Mouse (Mus musculus) layer of hippocampus, postnatal 25 days (tissue): ENCODE measurements around the gene Arvcf. TPM values are rescaled to one million over a fixed set of nuclear protein-coding genes. Genes with fewer than 3 reads are reported as not detected.

Source experiments
- DNase-seq, 2 experiments: peaks; one replicate each; pipeline ENCODE4 v3.0.0; 2022; ENCODE audit warnings: mixed read lengths in 2 of 2, low spot score in 1 of 2; ENCODE audit errors: extremely low spot score in 1 of 2
- total RNA-seq, 2 experiments: library from RNA; stranded (reverse); gene quantifications; 2 replicates each; pipeline ENCODE4 v1.2.3; 2021

Arvcf gene
- 10 to 100 TPM; 39.5 to 45.7 TPM for total RNA-seq

DNA sequence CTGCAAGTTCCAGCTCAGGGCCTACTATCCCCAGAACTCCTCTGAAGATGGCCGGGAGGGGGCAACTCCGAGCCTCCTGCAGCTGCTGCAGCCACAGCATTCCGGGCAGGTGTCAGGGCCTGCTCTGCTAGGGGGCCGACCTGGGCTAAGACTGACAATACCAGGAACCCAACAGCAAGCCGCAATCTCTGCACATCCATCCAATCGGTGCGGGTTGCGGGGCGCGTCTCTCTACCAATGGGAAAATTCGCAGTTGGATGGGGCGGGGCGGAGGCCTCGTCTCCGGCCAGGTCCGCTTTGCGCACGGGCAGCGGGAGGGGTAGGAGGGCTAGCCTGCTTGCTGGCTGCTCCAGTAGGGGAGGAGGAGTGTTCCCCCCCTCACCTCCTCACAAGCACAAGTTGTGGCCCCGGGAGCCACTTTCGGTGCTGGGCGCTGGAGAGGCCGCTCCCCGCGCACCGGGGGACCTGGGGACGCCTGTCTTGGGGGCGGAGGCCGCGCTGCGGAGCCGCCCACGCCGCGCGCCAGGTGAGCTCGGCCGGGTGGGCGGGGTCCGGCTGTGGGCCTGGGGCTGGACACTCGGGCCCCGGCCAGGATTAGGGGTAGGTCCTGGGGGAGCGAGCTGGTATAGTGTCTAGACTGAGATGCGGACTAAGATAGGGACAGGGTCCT lies at the start of gene Arvcf, which contains the start of gene Tango2:
Arvcf (plus strand) TSS at position 252 of the 670 bp plus-strand sequence.
Tango2 (minus strand) TSS at position 173 of the 670 bp plus-strand sequence.
- DNase-seq: peak; percentile 81 to 84

DNA sequence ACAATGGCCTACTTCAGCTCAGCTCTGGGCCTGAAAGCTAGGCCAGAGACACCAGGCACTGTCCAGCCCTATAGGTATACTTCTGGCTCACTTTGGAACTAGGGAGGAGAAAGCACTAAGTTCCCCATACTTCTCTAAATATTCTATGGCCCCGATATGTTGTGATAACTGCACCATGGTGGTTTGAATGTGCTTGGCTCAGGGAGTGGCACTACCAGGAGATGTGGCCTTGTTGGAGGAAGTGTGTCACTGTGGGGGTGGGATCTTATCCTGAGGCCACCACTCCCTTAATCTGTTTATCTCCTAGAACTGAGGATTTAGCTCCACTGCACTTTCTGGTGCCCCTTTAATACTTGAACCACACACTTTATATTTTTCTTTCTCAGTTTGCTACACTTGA lies 39.8 kb upstream of the Arvcf start:
- DNase-seq: no peak

DNA sequence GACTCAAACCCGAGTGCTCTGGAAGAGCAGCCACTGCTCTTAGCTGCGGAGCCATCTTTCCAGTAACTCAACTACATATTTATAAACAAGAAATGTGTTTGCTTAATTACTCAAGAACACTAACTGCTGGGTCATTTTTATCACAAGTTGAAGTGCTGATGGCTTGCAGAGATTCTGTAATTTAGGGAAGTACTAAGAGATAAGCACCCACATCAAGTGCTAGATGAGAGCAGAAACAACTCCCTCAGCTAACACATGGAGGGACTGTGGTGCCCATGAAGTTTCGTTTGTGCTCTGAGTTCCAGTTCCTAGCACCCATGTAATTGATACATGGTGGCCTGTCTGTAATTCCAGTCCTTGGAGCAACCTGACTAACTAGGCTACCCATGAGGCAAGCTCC lies 29.0 kb upstream of the Arvcf start:
- no peak for DNase-seq

- no peak for DNase-seq
Observed at GRCm38 (mm10) chr16:18321443-18321842, 26.5 kb upstream of the Arvcf start.

GRCm38 (mm10) chr16:18323460-18323859 lies 24.5 kb upstream of the Arvcf start:
- DNase-seq: no peak

DNA sequence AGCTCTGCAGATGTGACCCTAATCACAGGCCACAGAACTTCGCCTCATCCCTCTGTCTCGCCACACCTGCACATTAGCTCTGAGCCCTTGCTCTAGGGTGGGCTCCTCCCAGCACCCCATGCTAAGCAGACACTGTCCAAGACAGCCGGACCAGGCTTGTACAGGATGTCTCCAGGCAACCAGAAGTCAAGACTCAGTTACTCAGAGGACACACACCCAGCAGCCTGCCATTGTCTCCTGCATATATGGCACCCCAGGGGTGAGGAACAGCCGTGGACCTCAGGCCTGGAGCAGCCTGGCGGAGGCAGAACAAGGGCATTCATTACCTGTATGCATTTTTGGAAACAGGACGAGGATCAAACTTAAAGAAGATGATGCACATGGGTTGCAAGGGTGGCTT lies 24.0 kb upstream of the Arvcf start:
- DNase-seq: no peak

- DNase-seq: no peak
Observed at GRCm38 (mm10) chr16:18325741-18326140, 22.2 kb upstream of the Arvcf start.

DNA sequence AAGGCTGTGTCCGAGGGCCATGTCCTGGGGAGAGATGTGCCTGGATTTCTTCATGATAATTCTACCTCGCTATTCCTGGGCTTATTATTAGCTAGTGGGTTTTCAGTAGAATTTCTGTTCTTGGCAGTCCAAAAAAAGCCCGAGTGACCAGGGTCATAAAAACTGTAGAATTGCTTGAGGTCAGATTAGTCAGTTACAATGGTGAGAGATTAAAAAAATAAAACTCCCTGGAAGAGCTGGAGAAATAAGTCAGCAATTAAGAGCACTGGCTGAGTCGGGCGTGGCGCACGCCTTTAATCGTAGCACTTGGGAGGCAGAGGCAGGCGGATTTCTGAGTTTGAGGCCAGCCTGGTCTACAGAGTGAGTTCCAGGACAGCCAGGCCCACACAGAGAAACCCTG lies 20.0 kb upstream of the Arvcf start:
- no peak for DNase-seq

DNA sequence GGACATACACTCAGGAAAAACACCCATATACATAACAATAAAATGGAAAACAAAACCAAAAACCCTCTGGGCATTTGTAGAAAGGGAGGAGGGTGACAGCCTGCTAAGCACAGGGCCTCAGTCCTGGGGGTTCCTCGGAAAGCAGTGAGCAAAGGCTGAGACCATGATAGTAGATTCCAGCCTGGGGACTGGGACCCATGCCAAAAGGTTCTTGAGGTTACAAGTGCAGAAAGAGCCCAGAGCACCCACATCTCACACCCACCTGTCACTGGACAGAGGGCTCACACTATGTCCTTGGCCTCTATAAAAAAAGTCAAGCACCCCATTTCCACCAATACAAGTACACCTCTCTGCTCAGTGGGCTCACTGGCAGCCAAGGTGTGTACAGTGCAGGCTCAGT lies 19.5 kb upstream of the Arvcf start:
- no peak for DNase-seq

- DNase-seq: no peak
Observed at GRCm38 (mm10) chr16:18333976-18334375, 14.0 kb upstream of the Arvcf start.

DNA sequence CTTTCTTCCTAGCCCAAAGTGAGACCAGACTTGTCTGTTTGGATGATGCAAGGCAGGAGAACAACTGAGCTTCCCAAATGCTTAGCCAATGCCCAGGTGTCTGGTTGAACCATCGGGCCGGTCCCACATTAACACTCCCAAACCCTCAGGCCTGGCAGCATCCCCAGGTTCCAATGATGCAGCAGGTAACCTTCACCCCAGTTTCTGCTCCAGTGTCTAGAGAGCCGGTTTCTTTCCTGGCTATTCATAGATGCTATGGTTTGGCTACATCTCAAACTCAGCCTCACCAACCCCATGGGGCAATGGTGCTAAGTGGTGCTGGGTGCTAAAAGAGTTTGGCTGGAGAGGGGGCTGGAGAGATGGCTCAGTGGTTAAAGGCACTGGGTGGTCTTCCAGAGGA lies 12.0 kb upstream of the Arvcf start:
- DNase-seq: no peak

GRCm38 (mm10) chr16:18337261-18337660 lies 10.7 kb upstream of the Arvcf start:
- no peak for DNase-seq

- no peak for DNase-seq
Observed at GRCm38 (mm10) chr16:18339866-18340265, 8.1 kb upstream of the Arvcf start.

DNA sequence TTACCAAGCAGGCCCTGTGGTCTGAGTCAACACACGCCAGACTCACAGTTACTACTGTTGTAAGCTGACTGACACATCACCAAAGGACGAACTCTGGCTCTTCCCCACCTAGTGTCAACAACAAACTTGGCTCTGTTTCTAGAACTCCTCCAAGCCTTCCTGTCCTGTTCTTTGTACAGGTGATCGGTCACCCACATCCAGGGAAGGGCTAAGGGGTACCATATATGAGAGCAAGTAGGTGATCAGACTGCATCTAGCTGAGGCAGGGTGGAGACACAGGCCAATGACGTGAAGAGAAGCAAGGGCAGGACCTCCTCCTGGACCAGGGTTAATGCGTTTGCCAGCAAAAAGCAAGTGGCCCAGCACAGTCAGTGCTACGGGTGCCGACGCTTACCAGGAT lies 6.4 kb upstream of the Arvcf start:
- DNase-seq: no peak

DNA sequence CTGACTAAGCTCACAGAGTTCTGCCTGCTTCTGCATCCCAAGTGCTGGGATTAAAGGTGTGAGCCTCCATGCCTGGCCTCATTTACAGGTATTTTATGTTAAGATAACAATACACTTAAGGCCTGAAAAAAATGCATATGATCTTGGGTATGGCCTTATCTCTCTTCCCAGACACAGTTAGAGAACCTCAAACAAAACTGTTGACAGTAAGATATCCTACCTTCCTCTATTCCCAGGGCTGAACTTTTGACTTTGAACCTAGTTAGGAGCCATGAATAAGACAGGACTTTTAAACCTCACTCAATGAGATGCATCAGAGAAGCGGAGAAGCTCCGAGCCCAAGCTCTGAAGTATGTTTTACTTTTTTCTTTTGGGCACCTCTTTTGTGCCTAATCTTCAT lies 5.9 kb upstream of the Arvcf start:
- no peak for DNase-seq

- peak in 1 of 2 experiments; percentile 20 for DNase-seq
Observed at GRCm38 (mm10) chr16:18342650-18343570, 5.1 kb upstream of the Arvcf start.

DNA sequence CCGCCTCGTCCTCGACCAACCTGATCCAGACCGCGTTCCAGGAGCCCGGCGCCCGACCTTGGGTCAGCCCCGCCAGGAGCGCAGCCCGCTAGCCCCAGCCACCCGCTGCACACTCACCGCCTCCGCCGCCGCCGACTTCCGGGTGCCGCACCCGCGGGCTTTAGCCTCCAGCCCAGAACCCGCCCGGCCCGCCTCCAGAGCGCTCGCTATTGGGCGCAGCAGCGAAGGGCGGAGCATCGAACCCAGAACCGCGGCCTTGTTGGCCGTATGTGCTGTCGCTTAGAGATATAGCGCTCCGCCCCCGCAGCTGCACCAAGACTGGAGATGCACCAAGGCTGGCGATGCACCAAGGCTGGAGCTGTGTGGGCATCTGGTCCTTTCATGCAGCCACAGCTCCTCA lies 4.2 kb upstream of the Arvcf start:
- DNase-seq: peak; percentile 89 to 95

DNA sequence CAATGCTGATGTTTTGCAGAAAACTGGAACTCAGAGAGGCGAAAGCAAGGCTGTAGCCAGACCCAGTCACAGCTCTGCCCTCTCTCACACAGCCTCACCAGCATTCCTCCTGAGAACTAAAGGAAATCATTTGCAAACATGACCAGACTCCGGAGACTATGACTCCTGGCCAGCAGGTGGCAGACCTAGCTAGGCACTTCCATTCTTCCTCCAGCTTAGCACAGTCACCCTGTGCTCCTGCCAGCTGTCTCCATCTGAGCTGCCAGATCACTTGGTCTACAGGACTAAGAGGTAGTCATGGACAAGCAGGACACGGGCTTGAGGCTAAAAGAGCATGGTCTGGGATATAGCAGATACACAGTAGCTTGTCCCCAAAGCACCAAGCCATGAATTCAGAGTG lies 2.7 kb upstream of the Arvcf start:
- DNase-seq: peak; percentile 66 to 81

DNA sequence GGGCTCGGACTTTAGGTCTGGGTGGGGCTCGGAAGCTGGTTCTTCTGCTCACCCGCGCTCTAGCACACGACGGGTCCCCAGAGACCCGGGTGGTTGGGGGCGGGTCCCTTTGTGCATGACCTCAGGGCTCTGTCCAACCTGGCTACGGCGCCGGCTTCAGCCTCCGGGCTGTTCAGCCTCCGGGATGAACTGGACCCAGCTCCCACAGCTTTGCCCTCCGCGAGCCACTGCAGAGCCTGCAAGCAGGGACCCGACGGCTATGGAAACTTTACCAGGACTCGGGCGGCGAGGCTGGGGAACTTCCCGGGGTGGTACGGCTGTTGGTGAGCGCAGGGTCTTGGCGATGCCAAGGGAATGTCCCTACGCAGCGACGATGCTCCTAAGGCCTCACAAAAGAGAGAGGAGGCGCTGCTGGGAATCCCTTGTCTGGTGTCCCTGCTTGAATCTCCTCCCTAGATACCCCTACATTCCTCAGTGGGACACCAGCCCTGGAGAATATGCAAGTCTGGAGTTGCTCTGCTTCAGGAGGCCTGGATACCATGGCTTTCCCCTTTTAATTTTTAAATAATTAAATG lies 706 bp downstream of the Arvcf start:
- no peak for DNase-seq

DNA sequence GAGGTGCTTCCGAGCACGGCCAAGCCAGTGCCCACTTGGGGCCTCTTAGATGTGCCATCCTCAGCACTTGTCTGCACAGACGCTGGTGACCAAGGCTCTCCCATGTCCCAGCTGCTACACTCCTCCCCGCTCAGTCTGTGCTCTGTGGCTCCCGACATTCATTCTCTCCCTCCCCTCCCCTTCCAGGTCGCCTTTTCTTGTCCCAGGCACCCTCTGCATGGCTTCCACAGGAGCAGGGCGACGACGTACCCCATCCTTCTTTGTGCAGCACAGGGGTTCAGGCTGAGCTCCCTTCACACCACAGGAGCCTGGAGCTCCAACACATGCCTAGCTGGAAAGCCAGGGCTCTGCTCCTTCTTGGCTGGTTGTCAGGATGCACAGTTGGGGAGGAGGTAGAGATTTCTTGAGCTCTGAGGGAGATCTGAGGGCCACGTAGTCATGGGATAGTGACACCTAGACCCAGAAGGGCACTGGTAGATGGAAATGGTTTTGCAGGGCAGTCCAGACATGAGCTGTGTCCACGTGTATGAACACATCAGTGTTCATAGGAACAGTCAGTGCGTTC lies 1.9 kb downstream of the Arvcf start:
- no peak for DNase-seq
